Mouse (Mus musculus): Measurements from ENCODE around the gene Hexim1.

Hexim1 gene

DNA sequence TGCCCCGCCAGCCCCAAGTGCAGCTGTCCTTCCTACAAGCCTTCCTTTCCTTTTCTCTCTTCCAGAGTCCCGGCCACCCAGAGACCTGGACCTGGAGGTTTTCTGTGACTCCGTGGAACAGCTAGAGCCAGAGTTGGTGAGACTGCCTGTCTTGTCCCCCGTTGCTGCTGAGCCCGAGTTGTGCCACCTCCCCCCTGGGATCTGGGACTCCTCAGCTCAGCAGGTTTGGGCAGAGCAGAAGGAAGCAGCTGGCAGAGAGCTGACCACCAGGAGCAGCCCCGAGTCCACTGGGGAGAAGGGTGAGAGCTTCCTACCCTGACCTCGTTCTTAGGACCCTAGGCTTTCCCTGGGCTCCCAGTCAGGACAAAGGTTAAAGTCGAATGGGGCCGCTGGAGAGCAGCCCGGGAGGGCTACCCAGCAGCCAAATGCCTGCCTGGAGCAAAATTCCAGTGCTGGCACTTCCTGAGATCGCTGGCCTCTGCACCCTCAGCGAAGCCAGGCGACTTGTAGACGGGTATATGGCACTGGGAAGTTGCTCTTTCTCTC, 10.8 kb upstream of the Hexim1 start:
- ChIA-PET POLR2A (interaction anchor here (0.9 to 21.5 kb wide), 16 partner anchors 9 to 213 kb away, joined by 3 to 1644 read pairs (median 4); partner anchors contain the start of genes Hexim1 (in 4 of the 4) and Hexim2 (in 2 of the 4)), CTCF (interaction anchor here in 2 of 4 experiments (0.6 to 5.8 kb wide), 7 partner anchors 8 to 227 kb away, joined by 3 to 80 read pairs (median 4); partner anchors contain the start of gene Hexim1 (in 1 of the 2))

DNA sequence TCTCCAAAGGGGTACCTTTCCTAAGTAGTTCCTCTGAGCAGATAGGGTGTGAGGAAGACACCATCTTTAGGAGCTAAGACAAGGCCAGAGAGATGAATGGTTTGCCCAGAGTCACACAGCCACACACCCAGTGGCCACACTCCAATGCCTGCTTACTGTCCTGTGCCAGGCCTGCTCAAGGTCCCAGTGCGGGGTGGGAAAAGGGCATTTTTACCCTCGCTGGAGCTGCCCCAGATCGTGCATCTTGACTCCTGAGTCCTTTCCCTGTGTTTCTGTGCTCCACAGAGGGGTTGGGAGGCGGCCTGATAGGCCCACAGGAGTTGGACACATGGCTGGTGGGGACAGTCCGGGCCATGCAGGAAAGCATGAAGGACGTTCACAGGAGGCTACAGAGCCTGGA, 10.2 kb upstream of the Hexim1 start:
- ChIA-PET CTCF (interaction anchor here in 2 of 4 experiments (0.7 to 5.8 kb wide), 6 partner anchors 8 to 227 kb away, joined by 3 to 80 read pairs (median 4); partner anchors contain the start of gene Hexim1 (in 2 of the 2)), POLR2A (interaction anchor here (0.6 to 21.5 kb wide), 16 partner anchors 9 to 213 kb away, joined by 3 to 1644 read pairs (median 4); partner anchors contain the start of genes Hexim1 (in 4 of the 4) and Hexim2 (in 2 of the 4))

DNA sequence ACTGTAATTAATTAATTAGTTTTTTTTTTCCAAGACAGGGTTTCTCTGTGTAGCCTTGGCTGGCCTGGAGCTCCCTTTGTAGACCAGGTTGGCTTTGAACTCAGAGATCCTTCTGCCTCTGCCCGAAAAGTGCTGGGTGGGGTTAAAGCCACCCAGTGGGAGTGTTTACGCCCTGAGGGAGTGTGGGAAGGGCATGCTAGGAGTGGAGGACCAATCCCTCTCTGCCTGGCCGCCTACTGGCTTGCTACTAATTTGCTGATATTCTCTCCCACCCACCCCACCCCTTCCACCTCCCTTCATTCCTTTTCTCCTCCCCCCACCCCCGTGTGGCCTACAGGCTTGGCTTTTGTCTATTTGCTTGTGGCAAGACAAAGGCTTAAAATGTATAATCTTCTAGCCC, 9.6 kb upstream of the Hexim1 start:
- CTCF ChIA-PET: interaction anchor here in 3 of 4 experiments (0.6 to 2.0 kb wide), 4 partner anchors 9 to 52 kb away, joined by 3 to 8 read pairs (median 4); partner anchors contain the start of gene Hexim1 (in 2 of the 3)

DNA sequence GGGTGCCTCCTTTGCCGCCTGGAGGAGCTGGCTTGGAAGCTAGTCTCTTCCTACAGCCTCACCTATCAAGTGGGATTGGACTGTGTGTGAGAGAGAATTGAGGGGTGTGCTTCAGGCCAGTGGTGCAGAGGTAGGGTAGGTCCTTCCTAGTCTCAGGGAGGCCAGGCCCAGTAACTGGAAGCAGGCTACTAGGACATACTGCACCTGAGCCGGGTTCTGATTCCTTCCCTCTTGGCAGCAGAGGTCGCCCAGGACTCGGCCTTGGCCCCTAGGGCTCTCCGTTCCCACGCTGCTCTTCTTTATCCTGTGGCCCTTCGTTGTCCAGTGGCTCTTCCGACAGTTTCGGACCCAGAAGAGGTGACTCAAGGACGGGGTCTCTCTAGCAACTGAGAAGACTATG, 4.7 kb upstream of the Hexim1 start:
- ChIA-PET POLR2A (interaction anchor here (0.6 to 21.5 kb wide), 37 partner anchors 7 to 1178 kb away, joined by 3 to 2603 read pairs (median 4); partner anchors contain the start of genes Acbd4 (in 3 of the 4), Hexim2 (in 3 of the 4), Plcd3 (in 3 of the 4) and C1ql1 (in 1 of the 4)), CTCF (interaction anchor here (0.6 to 2.9 kb wide), 14 partner anchors 9 to 337 kb away, joined by 3 to 46 read pairs (median 6); partner anchors contain the start of genes Acbd4 (in 1 of the 4), Kif18b (in 1 of the 4) and Plcd3 (in 1 of the 4))

More for the DNA sequence above, 9.6 kb upstream of the Hexim1 start:
- POLR2A ChIA-PET: interaction anchor here (0.6 to 21.5 kb wide), 14 partner anchors 8 to 214 kb away, joined by 3 to 1644 read pairs (median 6); partner anchors contain the start of genes Hexim1 (in 4 of the 4) and Hexim2 (in 2 of the 4)

DNA sequence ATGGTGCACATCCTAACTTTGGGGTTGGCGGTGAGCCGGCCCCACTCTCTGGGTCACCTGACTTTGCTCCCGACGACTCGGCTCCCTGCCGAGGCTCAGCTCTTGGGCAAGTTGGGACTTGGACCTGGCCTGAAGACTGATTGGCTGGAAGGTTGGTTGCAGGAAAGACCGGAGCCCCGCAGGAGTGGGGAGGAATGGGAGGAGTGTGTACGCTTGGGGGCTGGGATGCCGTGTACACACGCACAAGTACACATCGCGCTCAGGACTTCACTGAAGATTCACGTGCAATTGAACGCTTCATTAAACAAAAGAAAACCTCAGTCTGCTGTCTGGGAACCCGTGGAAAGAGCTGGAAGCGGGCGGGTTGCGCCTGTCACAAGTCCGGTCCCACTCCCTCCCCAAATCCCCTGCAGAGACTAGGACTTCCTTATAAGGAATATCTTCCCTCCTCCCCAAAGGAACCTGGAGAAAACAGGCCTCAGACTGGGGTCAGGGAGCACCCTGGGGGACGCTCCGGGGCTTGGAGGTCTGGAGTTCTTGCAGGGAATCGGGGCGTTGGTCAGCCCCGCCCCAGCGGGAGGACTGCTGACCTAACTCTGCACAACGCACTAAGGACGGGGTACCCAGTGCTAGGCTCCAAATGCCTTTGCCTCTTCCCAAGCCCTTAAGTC, 4.0 kb upstream of the Hexim1 start:
- CTCF ChIA-PET: interaction anchor here (0.5 to 2.9 kb wide), 17 partner anchors 9 to 338 kb away, joined by 3 to 46 read pairs (median 4); partner anchors contain the start of genes Acbd4 (in 1 of the 4), Hexim2 (in 1 of the 4), Kif18b (in 1 of the 4) and Plcd3 (in 1 of the 4)

DNA sequence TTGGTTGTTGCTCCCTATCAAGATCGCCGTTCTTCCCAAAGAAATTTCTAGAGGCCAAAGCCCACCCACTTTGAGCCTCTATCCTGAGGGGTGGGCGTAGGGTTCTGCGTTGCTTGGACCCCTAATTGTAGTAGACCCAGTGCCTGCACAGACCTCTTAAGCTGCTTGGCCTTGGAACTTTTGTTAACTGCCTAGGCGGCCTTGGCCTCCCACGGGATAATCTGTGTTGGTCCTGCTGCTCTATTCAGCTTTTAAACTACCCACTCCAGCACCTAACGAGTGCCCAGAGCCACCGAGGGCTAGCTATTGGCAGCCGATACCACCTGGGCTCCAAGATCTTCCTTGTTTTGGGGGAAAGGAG, 3.5 kb upstream of the Hexim1 start:
- CTCF ChIA-PET: interaction anchor here (0.5 to 2.9 kb wide), 10 partner anchors 10 to 226 kb away, joined by 3 to 46 read pairs (median 6); partner anchors contain the start of genes Acbd4 (in 1 of the 4), Hexim2 (in 1 of the 4) and Plcd3 (in 1 of the 4)

More for the DNA sequence above, 4.0 kb upstream of the Hexim1 start:
- POLR2A ChIA-PET: interaction anchor here (0.6 to 21.5 kb wide), 52 partner anchors 8 to 1178 kb away, joined by 3 to 2603 read pairs (median 4); partner anchors contain the start of genes Hexim2 (in 4 of the 4), Acbd4 (in 3 of the 4), Plcd3 (in 3 of the 4) and C1ql1 (in 1 of the 4)

DNA sequence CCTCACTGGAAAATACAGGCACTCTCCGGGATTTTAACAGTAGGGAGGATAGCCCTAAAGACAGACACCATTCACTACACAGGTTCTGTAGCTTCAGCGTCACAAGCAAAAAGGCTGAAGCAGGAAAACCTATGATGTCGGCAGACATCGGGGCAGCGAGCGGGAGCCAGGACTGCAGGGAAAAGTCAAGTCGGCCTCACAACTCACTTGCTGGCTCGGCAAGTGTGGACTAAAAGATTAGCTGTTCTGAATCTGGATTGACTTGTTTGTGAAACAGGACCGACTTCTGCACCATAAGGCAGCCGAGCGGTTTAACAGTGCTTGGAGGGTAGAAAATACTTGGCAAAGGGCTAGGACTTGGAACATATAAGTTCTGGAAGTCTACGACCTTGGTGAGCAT, 3.0 kb upstream of the Hexim1 start:
- CTCF ChIA-PET: interaction anchor here (0.7 to 2.9 kb wide), 8 partner anchors 10 to 48 kb away, joined by 3 to 46 read pairs (median 6); partner anchors contain the start of genes Acbd4 (in 1 of the 4), Hexim2 (in 1 of the 4) and Plcd3 (in 1 of the 4)

More for the DNA sequence above, 3.5 kb upstream of the Hexim1 start:
- POLR2A ChIA-PET: interaction anchor here (0.7 to 21.5 kb wide), 39 partner anchors 9 to 1177 kb away, joined by 3 to 2603 read pairs (median 5); partner anchors contain the start of genes Hexim2 (in 4 of the 4), Acbd4 (in 3 of the 4), Plcd3 (in 3 of the 4) and Kif18b (in 1 of the 4)

DNA sequence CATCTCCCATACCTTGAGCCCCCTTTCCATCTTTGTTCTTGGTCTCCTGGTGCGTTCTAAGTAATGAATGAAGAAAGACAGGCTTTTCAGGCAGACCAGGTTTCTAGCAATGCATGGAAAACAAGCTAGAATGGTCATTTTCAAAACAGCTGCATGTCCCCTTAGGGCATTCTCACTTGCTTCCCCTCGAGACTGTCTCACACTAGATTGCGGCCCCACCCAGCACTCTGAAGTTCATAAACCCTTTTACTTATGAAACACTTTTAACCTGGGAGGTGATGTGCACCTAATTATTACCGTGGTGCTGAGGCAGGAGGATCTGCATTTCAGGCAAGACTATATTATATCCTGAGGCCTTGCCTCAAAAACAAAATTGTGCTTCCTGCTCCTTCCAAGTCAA, 2.3 kb upstream of the Hexim1 start:
- POLR2A ChIA-PET: interaction anchor here (0.5 to 21.5 kb wide), 52 partner anchors 10 to 1486 kb away, joined by 3 to 2603 read pairs (median 10); partner anchors contain the start of genes Hexim2 (in 4 of the 4), Acbd4 (in 3 of the 4), Plcd3 (in 3 of the 4) and Ccdc103 (in 1 of the 4)
- CTCF ChIA-PET: interaction anchor here in 3 of 4 experiments (0.7 to 4.5 kb wide), 7 partner anchors 11 to 123 kb away, joined by 3 to 68 read pairs (median 17); partner anchors contain the start of genes Acbd4 (in 2 of the 3), Hexim2 (in 2 of the 3) and Plcd3 (in 2 of the 3)

More for the DNA sequence above, 3.0 kb upstream of the Hexim1 start:
- POLR2A ChIA-PET: interaction anchor here (0.7 to 21.5 kb wide), 27 partner anchors 9 to 1177 kb away, joined by 3 to 2603 read pairs (median 7); partner anchors contain the start of genes Hexim2 (in 4 of the 4), Acbd4 (in 3 of the 4), Plcd3 (in 3 of the 4) and Fmnl1 (in 1 of the 4)

DNA sequence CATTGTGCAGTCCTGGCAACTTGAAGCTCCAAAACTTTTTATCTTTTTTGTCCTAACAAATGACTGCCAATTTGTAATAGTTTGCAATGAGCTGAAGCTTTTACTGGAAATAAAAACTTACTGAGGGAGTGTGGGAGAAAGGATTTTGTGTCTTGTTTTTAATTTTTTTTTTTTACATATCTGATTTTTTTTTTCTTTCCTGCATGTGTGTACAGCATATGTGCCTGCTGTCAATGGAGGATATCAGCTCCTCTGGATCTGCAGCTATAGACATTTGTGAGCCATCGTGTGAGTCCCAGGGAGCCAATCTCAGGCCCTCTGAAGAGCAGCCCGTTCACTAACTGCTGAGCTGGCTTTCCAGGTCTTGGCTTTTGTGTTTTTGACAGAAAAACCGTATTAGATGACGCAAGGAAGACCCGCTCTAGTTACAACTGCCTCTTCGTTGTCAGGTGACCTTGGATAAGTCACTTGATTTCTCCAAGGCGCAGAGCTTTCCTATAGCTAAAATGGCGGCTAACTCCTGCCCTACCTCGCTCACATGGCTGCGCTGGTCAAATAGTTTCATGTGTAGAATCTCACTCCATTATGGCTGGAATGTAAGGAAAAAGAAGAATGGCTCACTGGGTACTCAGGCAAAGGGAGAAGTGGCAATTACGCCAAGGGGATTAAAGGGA, 1.6 kb upstream of the Hexim1 start:
- POLR2A ChIA-PET: interaction anchor here (0.5 to 21.5 kb wide), 106 partner anchors 10 to 1487 kb away, joined by 3 to 2603 read pairs (median 8); partner anchors contain the start of genes Acbd4 (in 4 of the 4), Hexim2 (in 4 of the 4), Plcd3 (in 4 of the 4) and Dcakd (in 3 of the 4)
- CTCF ChIA-PET: interaction anchor here in 3 of 4 experiments (0.7 to 4.5 kb wide), 9 partner anchors 11 to 122 kb away, joined by 3 to 68 read pairs (median 13); partner anchors contain the start of genes Hexim2 (in 3 of the 3), Acbd4 (in 2 of the 3) and Plcd3 (in 2 of the 3)

DNA sequence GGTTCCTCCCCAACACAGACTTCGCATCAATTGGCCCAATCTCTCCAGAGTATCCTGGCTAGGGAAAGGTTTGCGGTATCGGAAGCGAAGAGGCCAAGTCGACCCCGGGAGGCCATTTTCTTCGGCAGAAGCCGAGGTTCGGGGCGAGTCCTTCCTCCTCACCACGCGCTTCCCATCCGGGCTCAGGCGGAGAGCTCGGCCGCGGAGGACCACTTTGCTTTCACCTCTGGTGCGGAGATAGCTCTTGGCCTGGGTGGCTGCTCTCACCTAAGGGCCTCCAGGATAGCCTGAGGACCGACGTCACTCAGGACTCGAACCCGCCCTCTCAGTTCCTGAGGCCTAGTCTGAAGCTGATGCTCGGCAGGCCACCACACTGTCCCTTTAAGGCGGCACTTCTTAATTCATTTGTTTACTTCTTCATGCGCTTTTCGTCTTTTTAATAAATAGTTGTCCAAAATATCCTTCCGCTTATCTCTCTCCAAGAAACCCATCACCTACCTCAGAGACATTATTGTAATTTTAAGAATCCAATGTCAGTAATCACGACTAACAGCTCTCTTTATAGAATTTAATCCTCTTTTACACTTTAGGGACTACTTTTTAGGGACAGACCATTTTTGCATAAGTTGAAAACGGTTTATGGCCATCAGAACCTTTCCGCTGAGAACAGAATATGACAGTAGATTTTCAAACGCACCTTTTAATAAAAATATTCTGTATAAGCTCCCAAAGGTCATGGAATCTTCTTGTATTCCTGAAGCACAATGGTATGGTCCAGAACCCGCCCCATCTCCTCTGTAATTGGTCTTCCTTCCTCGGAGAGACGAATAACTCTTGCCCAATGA, 646 bp upstream of the Hexim1 start:
- ChIA-PET POLR2A (interaction anchor here (0.5 to 21.5 kb wide), 302 partner anchors 8 to 1743 kb away, joined by 3 to 2603 read pairs (median 4); partner anchors contain the start of genes Acbd4 (in 4 of the 4), Hexim2 (in 4 of the 4), Plcd3 (in 4 of the 4) and Dcakd (in 3 of the 4)), CTCF (interaction anchor here (0.6 to 4.5 kb wide), 30 partner anchors 9 to 1175 kb away, joined by 3 to 68 read pairs (median 4); partner anchors contain the start of genes Acbd4 (in 3 of the 4), Hexim2 (in 3 of the 4), Plcd3 (in 3 of the 4) and Tmub2 (in 1 of the 4))

DNA sequence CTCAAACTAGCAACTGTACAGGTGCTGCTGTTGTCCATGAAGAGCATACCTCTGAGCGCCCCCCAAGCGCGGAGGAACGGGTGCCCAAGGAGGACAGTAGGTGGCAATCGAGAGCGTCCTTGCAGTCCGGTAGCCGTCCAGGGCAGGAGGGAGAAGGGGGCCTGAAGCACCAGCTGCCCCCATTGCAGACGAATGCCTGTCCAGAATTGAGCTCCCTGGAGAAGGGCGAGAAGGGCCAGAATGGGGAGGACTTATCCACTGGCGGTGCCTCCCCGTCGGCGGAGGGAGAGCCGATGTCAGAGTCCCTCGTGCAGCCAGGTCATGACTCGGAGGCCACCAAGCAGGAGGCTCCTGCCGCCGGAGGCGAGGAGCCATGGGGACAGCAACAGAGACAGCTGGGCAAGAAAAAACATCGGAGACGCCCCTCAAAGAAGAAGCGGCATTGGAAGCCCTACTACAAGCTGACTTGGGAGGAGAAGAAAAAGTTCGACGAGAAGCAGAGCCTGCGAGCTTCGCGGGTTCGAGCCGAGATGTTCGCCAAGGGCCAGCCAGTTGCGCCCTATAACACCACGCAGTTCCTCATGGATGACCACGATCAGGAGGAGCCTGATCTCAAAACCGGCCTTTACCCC, 1.0 kb downstream of the Hexim1 start:
- CTCF ChIA-PET: interaction anchor here in 3 of 4 experiments (0.6 to 4.5 kb wide), 12 partner anchors 13 to 1173 kb away, joined by 3 to 68 read pairs (median 6); partner anchors contain the start of genes Acbd4 (in 1 of the 3), Hexim2 (in 1 of the 3), Plcd3 (in 1 of the 3) and Tmub2 (in 1 of the 3)

DNA sequence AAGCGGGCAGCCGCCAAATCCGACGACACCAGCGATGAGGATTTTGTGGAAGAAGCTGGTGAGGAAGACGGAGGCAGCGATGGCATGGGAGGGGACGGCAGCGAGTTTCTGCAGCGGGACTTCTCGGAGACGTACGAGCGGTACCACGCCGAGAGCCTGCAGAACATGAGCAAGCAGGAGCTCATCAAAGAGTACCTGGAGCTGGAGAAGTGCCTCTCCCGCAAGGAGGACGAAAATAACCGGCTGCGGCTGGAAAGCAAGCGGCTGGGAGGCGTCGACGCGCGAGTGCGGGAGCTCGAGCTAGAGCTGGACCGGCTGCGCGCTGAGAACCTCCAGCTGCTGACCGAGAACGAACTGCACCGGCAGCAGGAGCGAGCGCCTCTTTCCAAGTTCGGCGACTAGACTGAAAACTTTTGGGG, 1.6 kb downstream of the Hexim1 start:
- POLR2A ChIA-PET: interaction anchor here (0.5 to 21.5 kb wide), 43 partner anchors 9 to 514 kb away, joined by 3 to 2603 read pairs (median 7); partner anchors contain the start of genes Hexim2 (in 4 of the 4), Acbd4 (in 3 of the 4), Plcd3 (in 3 of the 4) and Map3k14 (in 2 of the 4)

More for the DNA sequence above, 1.0 kb downstream of the Hexim1 start:
- POLR2A ChIA-PET: interaction anchor here (0.5 to 21.5 kb wide), 55 partner anchors 13 to 1938 kb away, joined by 3 to 2603 read pairs (median 7); partner anchors contain the start of genes Hexim2 (in 4 of the 4), Acbd4 (in 3 of the 4), Plcd3 (in 3 of the 4) and Map3k14 (in 2 of the 4)

DNA sequence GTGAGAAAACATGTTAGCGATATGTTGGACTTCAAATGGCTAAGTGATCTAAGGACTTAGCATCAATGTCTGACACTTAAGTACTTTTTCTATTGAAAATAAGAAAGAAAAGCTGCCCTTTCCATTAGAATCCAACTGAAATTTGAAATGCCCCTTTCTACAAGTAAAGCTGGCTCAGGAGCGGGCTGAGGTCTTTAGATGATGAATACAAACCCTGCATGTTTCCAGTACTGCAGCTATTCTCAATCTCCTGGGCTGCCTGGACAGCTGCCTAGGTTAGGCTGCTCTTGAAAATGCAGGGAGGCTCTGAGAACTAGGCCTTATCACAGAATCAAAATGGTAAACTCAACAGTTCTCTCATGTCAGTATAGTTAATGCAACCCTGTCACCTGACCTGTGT, 2.8 kb downstream of the Hexim1 start:
- CTCF ChIA-PET: interaction anchor here in 1 of 4 experiments (1.2 kb wide), 1 partner anchor 21 kb away, joined by 3 read pairs; no protein-coding TSS in a partner anchor

More for the DNA sequence above, 1.6 kb downstream of the Hexim1 start:
- CTCF ChIA-PET: interaction anchor here in 3 of 4 experiments (0.6 to 4.5 kb wide), 12 partner anchors 13 to 377 kb away, joined by 3 to 68 read pairs (median 6); partner anchors contain the start of genes Acbd4 (in 1 of the 3), Hexim2 (in 1 of the 3) and Plcd3 (in 1 of the 3)

DNA sequence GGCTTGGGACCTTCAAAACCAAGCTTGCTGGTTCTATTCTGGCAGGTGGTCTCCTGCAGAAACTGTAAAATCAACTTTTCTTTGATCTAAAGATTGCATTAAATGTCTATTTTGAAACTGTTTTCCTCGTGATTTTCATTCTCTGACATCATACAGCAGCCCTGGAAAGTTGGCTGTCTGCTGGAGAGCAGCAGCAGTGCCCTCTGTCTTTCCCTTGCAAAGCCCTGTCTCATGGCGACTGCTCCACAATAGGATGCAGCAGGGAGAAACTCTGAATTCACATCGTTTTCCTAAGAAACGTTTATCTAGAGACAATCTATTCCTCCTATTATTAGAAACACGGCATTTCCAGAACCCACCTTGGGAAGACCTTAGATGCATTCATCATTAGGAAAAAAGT, 3.6 kb downstream of the Hexim1 start:
- ChIA-PET CTCF (no interaction called here), POLR2A (interaction anchor here in 3 of 4 experiments (9.0 to 21.5 kb wide), 4 partner anchors 11 to 19 kb away, joined by 391 to 2603 read pairs (median 1166); partner anchors contain the start of genes Hexim2 (in 3 of the 3), Acbd4 (in 1 of the 3) and Plcd3 (in 1 of the 3))

More for the DNA sequence above, 2.8 kb downstream of the Hexim1 start:
- POLR2A ChIA-PET: interaction anchor here (1.4 to 21.5 kb wide), 9 partner anchors 11 to 194 kb away, joined by 3 to 2603 read pairs (median 391); partner anchors contain the start of genes Hexim2 (in 4 of the 4), Acbd4 (in 2 of the 4), Plcd3 (in 2 of the 4) and Kif18b (in 1 of the 4)

Measured in embryonic stem cell, embryonic (primary cell).